Mouse (Mus musculus): ENCODE data around the gene Dnajb7. TPM values are rescaled to one million over a fixed set of nuclear protein-coding genes. Genes with fewer than 3 reads are reported as not detected.

Gene Dnajb7
- polyA plus RNA-seq, 1 experiment from 2014 or later = 3.0 TPM

GRCm38 (mm10) chr15:81399297-81399637, 8.8 kb downstream of the Dnajb7 start:
- under 1% methylated on average over 21 of the region's 21 CpGs for WGBS
- no peak for DNase-seq (ENCODE audit: low spot score)
- H3K4me3 ChIP-seq = peak overlapping the region; percentile 75

DNA sequence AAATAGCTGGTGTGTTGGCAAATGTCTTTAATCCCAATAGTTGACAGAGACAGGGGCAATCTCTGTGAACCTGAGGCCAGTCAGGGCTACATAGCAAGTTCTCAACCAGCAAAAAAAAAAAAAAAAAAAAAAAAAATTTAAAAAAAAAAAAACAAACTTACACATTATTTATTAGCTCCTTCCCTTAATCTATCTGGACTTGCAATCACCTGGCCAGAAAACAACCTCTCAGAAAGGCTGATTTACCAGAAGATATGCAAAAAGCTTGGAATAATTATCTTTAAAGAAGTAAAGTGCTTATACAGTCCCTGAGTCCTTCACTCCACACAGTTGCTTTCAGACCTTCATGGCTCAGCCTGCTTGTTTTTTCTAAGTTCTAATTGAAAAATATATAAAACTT, 9.9 kb downstream of the Dnajb7 start:
- Histone ChIP-seq H3K4me1 (peaks cover 21% of the 10 kb centered on the region), H3K36me3 (replicated peaks) (peaks cover 36% of the 10 kb centered on the region), H3K27me3 (replicated peaks; ENCODE audit: low read depth, poor library complexity, severe bottlenecking) (no peaks in the 10 kb centered on the region), H3K4me3 (peak overlapping the region; percentile 75), H3K27ac (replicated peaks) (no peak overlapping the region), H3K9me3 (no peaks in the 10 kb centered on the region)
- DNase-seq (ENCODE audit: low spot score) = no peak

More at GRCm38 (mm10) chr15:81399297-81399637, 8.8 kb downstream of the Dnajb7 start:
- Histone ChIP-seq H3K27ac (replicated peaks) (peak overlapping the region; percentile 98), H3K9me3 (no peaks in the 10 kb centered on the region), H3K4me1 (peaks cover 21% of the 10 kb centered on the region), H3K27me3 (replicated peaks; ENCODE audit: low read depth, poor library complexity, severe bottlenecking) (no peaks in the 10 kb centered on the region), H3K36me3 (replicated peaks) (peaks cover 29% of the 10 kb centered on the region)

- DNase-seq (ENCODE audit: low spot score) = no peak
- 93% methylated on average over 8 of the region's 8 CpGs for WGBS
- Histone ChIP-seq H3K27ac (replicated peaks) (no peak overlapping the region), H3K36me3 (replicated peaks) (peaks cover 68% of the 10 kb centered on the region), H3K4me1 (peaks cover 12% of the 10 kb centered on the region), H3K9me3 (no peaks in the 10 kb centered on the region), H3K27me3 (replicated peaks; ENCODE audit: low read depth, poor library complexity, severe bottlenecking) (no peaks in the 10 kb centered on the region), H3K4me3 (no peak overlapping the region)
Observed at GRCm38 (mm10) chr15:81394211-81394915, 13.7 kb downstream of the Dnajb7 start.

- peaks cover 6% of the 10 kb centered on the region for H3K4me1 ChIP-seq
- peaks cover 82% of the 10 kb centered on the region for H3K36me3 ChIP-seq (replicated peaks)
- H3K4me3 ChIP-seq = no peak overlapping the region
- no peaks in the 10 kb centered on the region for H3K9me3 ChIP-seq
- H3K27ac ChIP-seq (replicated peaks) = no peak overlapping the region
- H3K27me3 ChIP-seq (replicated peaks; ENCODE audit: low read depth, poor library complexity, severe bottlenecking) = no peaks in the 10 kb centered on the region
- no peak for DNase-seq (ENCODE audit: low spot score)
Observed at GRCm38 (mm10) chr15:81392997-81393396, 15.1 kb downstream of the Dnajb7 start.

DNA sequence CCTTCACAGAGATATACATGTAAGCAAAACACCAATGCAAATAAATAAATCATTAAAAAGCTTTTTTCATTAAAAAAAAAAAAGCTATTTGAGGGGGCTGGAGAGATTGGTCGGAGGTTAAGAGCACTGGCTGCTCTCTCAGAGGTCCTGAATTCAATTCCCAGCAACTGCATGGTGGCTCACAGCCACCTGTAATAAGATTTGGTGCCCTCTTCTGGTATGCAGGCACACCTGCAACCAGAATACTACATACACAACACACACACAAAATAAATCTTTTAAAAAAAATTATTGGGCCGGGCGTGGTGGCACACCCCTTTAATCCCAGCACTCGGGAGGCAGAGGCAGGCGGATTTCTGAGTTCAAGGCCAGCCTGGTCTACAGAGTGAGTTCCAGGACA, 21.8 kb downstream of the Dnajb7 start:
- H3K36me3 ChIP-seq (replicated peaks) = peaks cover 100% of the 10 kb centered on the region
- H3K9me3 ChIP-seq = no peaks in the 10 kb centered on the region
- H3K27me3 ChIP-seq (replicated peaks; ENCODE audit: low read depth, poor library complexity, severe bottlenecking) = no peaks in the 10 kb centered on the region
- DNase-seq (ENCODE audit: low spot score) = no peak
- no peaks in the 10 kb centered on the region for H3K4me1 ChIP-seq
- WGBS = 95% methylated on average over 5 of the region's 5 CpGs
- H3K27ac ChIP-seq (replicated peaks) = no peak overlapping the region
- no peak overlapping the region for H3K4me3 ChIP-seq

- Histone ChIP-seq H3K9me3 (no peaks in the 10 kb centered on the region), H3K36me3 (replicated peaks) (peaks cover 97% of the 10 kb centered on the region)
Observed at GRCm38 (mm10) chr15:81378845-81379244, 29.3 kb downstream of the Dnajb7 start.

DNA sequence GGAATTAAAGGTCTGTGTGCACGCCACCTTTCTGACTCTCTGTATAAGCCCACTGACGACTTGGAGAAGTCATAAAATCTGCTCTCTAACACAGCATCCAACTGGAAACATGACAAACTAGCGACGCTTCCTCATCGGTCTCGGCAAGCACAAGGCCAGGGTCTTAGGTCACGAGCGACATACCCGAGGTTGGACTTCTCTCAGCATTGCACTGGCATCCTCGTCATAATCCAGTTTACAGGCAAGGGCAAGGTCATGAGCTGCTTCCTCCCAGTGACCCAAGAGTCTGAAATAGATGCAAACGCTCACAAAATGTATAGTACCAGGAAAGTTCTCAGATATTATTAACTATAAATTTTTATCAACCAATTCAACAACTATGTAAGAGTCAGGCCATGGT, 33.5 kb downstream of the Dnajb7 start:
- 94% methylated on average over 11 of the region's 11 CpGs for WGBS
- Histone ChIP-seq H3K36me3 (replicated peaks) (peaks cover 99% of the 10 kb centered on the region), H3K27ac (replicated peaks) (no peak overlapping the region), H3K27me3 (replicated peaks; ENCODE audit: low read depth, poor library complexity, severe bottlenecking) (no peaks in the 10 kb centered on the region), H3K4me3 (no peak overlapping the region), H3K9me3 (no peaks in the 10 kb centered on the region), H3K4me1 (no peaks in the 10 kb centered on the region)
- no peak for DNase-seq (ENCODE audit: low spot score)

More at GRCm38 (mm10) chr15:81378845-81379244, 29.3 kb downstream of the Dnajb7 start:
- 85% methylated on average over 2 of the region's 2 CpGs for WGBS
- H3K4me3 ChIP-seq = no peak overlapping the region
- no peak for DNase-seq (ENCODE audit: low spot score)
- H3K27me3 ChIP-seq (replicated peaks; ENCODE audit: low read depth, poor library complexity, severe bottlenecking) = no peaks in the 10 kb centered on the region
- H3K27ac ChIP-seq (replicated peaks) = no peak overlapping the region
- no peaks in the 10 kb centered on the region for H3K4me1 ChIP-seq

DNA sequence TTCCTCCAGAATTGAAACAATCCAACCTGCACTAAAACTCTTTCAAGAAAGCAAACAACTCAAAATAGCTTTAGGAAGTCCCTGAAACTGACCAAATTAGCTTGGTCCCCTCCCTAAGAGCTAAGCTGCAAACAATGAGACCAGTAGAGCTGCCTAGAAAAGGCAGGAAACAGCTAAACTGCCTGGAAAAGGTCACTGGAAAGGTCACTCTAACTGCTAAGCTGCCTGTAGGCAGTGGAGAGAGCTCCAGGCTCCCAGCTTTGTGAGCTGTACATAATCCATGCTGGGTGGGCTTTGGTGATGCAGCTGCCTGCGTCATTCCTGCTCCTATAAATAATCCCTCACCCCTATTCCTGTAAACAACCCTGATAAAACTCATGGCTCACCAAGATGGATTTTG, 37.7 kb downstream of the Dnajb7 start:
- no peak overlapping the region for H3K27ac ChIP-seq (replicated peaks)
- no peak for DNase-seq (ENCODE audit: low spot score)
- no peaks in the 10 kb centered on the region for H3K27me3 ChIP-seq (replicated peaks; ENCODE audit: low read depth, poor library complexity, severe bottlenecking)
- 53% methylated on average over 1 of the region's 1 CpGs for WGBS
- H3K9me3 ChIP-seq = no peaks in the 10 kb centered on the region
- peaks cover 100% of the 10 kb centered on the region for H3K36me3 ChIP-seq (replicated peaks)
- H3K4me3 ChIP-seq = no peak overlapping the region
- H3K4me1 ChIP-seq = no peaks in the 10 kb centered on the region

- Histone ChIP-seq H3K27ac (replicated peaks) (no peak overlapping the region), H3K27me3 (replicated peaks; ENCODE audit: low read depth, poor library complexity, severe bottlenecking) (no peaks in the 10 kb centered on the region), H3K36me3 (replicated peaks) (peaks cover 100% of the 10 kb centered on the region), H3K9me3 (no peaks in the 10 kb centered on the region), H3K4me3 (no peak overlapping the region), H3K4me1 (no peaks in the 10 kb centered on the region)
- 92% methylated on average over 1 of the region's 1 CpGs for WGBS
- no peak for DNase-seq (ENCODE audit: low spot score)
Observed at GRCm38 (mm10) chr15:81368601-81369000, 39.5 kb downstream of the Dnajb7 start.

GRCm38 (mm10) chr15:81366241-81366640, 41.9 kb downstream of the Dnajb7 start:
- DNase-seq (ENCODE audit: low spot score) = no peak
- Histone ChIP-seq H3K4me1 (peaks cover 5% of the 10 kb centered on the region), H3K27me3 (replicated peaks; ENCODE audit: low read depth, poor library complexity, severe bottlenecking) (no peaks in the 10 kb centered on the region), H3K4me3 (no peak overlapping the region), H3K36me3 (replicated peaks) (peaks cover 88% of the 10 kb centered on the region), H3K27ac (replicated peaks) (no peak overlapping the region), H3K9me3 (no peaks in the 10 kb centered on the region)
- WGBS = 88% methylated on average over 4 of the region's 4 CpGs

GRCm38 (mm10) chr15:81365246-81365645, 42.9 kb downstream of the Dnajb7 start:
- no peak for DNase-seq (ENCODE audit: low spot score)
- no peaks in the 10 kb centered on the region for H3K9me3 ChIP-seq
- H3K4me3 ChIP-seq = no peak overlapping the region
- H3K27me3 ChIP-seq (replicated peaks; ENCODE audit: low read depth, poor library complexity, severe bottlenecking) = no peaks in the 10 kb centered on the region
- H3K4me1 ChIP-seq = peaks cover 13% of the 10 kb centered on the region
- H3K36me3 ChIP-seq (replicated peaks) = peaks cover 78% of the 10 kb centered on the region
- 93% methylated on average over 8 of the region's 8 CpGs for WGBS
- no peak overlapping the region for H3K27ac ChIP-seq (replicated peaks)

DNA sequence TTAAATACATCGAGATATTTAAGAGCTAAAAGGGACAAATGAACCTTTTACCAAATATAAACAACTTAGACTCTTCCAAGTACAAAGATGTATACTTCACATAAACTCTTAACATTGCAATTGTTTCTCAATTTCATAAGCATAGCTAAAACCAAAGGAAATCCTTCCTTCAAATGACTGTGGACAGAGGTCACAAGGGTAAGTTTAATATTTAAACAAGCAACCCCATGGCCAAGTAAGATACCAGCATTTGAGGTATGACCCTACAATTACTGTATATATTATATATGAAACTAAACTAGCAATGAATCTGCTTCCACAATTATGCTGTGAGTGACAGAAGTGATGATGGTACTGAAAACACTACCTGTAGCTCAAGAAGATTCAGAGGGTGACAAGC, 43.8 kb downstream of the Dnajb7 start:
- Histone ChIP-seq H3K9me3 (no peaks in the 10 kb centered on the region), H3K36me3 (replicated peaks) (peaks cover 68% of the 10 kb centered on the region)
- WGBS = 94% methylated on average over 1 of the region's 1 CpGs

GRCm38 (mm10) chr15:81362501-81362900, 45.6 kb downstream of the Dnajb7 start:
- no peak overlapping the region for H3K27ac ChIP-seq (replicated peaks)
- H3K36me3 ChIP-seq (replicated peaks) = peaks cover 56% of the 10 kb centered on the region
- no peak for DNase-seq (ENCODE audit: low spot score)
- no peak overlapping the region for H3K4me3 ChIP-seq
- no peaks in the 10 kb centered on the region for H3K27me3 ChIP-seq (replicated peaks; ENCODE audit: low read depth, poor library complexity, severe bottlenecking)
- no peaks in the 10 kb centered on the region for H3K9me3 ChIP-seq
- WGBS = 80% methylated on average over 1 of the region's 1 CpGs
- H3K4me1 ChIP-seq = peaks cover 28% of the 10 kb centered on the region

More for the DNA sequence above, 43.8 kb downstream of the Dnajb7 start:
- no peak overlapping the region for H3K27ac ChIP-seq (replicated peaks)
- H3K27me3 ChIP-seq (replicated peaks; ENCODE audit: low read depth, poor library complexity, severe bottlenecking) = no peaks in the 10 kb centered on the region
- peaks cover 23% of the 10 kb centered on the region for H3K4me1 ChIP-seq
- DNase-seq (ENCODE audit: low spot score) = no peak
- no peak overlapping the region for H3K4me3 ChIP-seq

All from embryonic facial prominence, embryonic 10.5 days (tissue).